Mouse (Mus musculus): ENCODE measurements around the gene Gm28043. TPM values are rescaled to one million over a fixed set of nuclear protein-coding genes. Genes with fewer than 3 reads are reported as not detected.

Gm28043 gene
- total RNA-seq, 2 experiments from 2014 or later = 4.3 TPM

- intact Hi-C loops (cut with DNase I) = no loop called here
Observed at GRCm38 (mm10) chr17:29671021-29671420, 56.3 kb downstream of the Gm28043 start.

GRCm38 (mm10) chr17:29673325-29673724, 58.6 kb downstream of the Gm28043 start:
- no peak for DNase-seq (ENCODE audit: low spot score in 2 of 2)
- intact Hi-C loops (cut with DNase I) = no loop called here

More at GRCm38 (mm10) chr17:29671021-29671420, 56.3 kb downstream of the Gm28043 start:
- DNase-seq (ENCODE audit: low spot score in 2 of 2) = no peak

GRCm38 (mm10) chr17:29678526-29678925, 63.9 kb downstream of the Gm28043 start:
- no peak for DNase-seq (ENCODE audit: low spot score in 2 of 2)
- intact Hi-C loops (cut with DNase I) = no loop called here

GRCm38 (mm10) chr17:29679038-29679767, 64.5 kb downstream of the Gm28043 start:
- intact Hi-C loops (cut with DNase I) = no loop called here
- no peak for DNase-seq (ENCODE audit: low spot score in 2 of 2)

- intact Hi-C loops (cut with DNase I) = no loop called here
Observed at GRCm38 (mm10) chr17:29680174-29680573, 65.5 kb downstream of the Gm28043 start.

GRCm38 (mm10) chr17:29680921-29681320, 66.2 kb downstream of the Gm28043 start:
- DNase-seq (ENCODE audit: low spot score in 2 of 2) = no peak
- intact Hi-C loops (cut with DNase I) = no loop called here

More at GRCm38 (mm10) chr17:29680174-29680573, 65.5 kb downstream of the Gm28043 start:
- DNase-seq (ENCODE audit: low spot score in 2 of 2) = no peak

- DNase-seq (ENCODE audit: low spot score in 2 of 2) = no peak
- intact Hi-C loops (cut with DNase I) = no loop called here
Observed at GRCm38 (mm10) chr17:29681669-29682068, 67.0 kb downstream of the Gm28043 start.

- intact Hi-C loops (cut with DNase I) = no loop called here
Observed at GRCm38 (mm10) chr17:29682261-29682660, 67.6 kb downstream of the Gm28043 start.

GRCm38 (mm10) chr17:29683127-29683526, 68.5 kb downstream of the Gm28043 start:
- intact Hi-C loops (cut with DNase I) = no loop called here

More at GRCm38 (mm10) chr17:29682261-29682660, 67.6 kb downstream of the Gm28043 start:
- DNase-seq (ENCODE audit: low spot score in 2 of 2) = no peak

GRCm38 (mm10) chr17:29684275-29684674, 69.6 kb downstream of the Gm28043 start:
- intact Hi-C loops (cut with DNase I) = no loop called here
- DNase-seq (ENCODE audit: low spot score in 2 of 2) = no peak

More at GRCm38 (mm10) chr17:29683127-29683526, 68.5 kb downstream of the Gm28043 start:
- DNase-seq (ENCODE audit: low spot score in 2 of 2) = no peak

- no peak for DNase-seq (ENCODE audit: low spot score in 2 of 2)
- intact Hi-C loops (cut with DNase I) = no loop called here
Observed at GRCm38 (mm10) chr17:29686771-29687170, 72.1 kb downstream of the Gm28043 start.

- intact Hi-C loops (cut with DNase I) = no loop called here
- DNase-seq (ENCODE audit: low spot score in 2 of 2) = no peak
Observed at GRCm38 (mm10) chr17:29687373-29687772, 72.7 kb downstream of the Gm28043 start.

GRCm38 (mm10) chr17:29688610-29689009, 73.9 kb downstream of the Gm28043 start:
- intact Hi-C loops (cut with DNase I) = no loop called here
- no peak for DNase-seq (ENCODE audit: low spot score in 2 of 2)

- no peak for DNase-seq (ENCODE audit: low spot score in 2 of 2)
- intact Hi-C loops (cut with DNase I) = no loop called here
Observed at GRCm38 (mm10) chr17:29690257-29690656, 75.6 kb downstream of the Gm28043 start.

- DNase-seq (ENCODE audit: low spot score in 2 of 2) = no peak
- intact Hi-C loops (cut with DNase I) = no loop called here
Observed at GRCm38 (mm10) chr17:29692827-29693226, 78.2 kb downstream of the Gm28043 start.

- DNase-seq (ENCODE audit: low spot score in 2 of 2) = no peak
- intact Hi-C loops (cut with DNase I) = no loop called here
Observed at GRCm38 (mm10) chr17:29693571-29693970, 78.9 kb downstream of the Gm28043 start.

- intact Hi-C loops (cut with DNase I) = no loop called here
- no peak for DNase-seq (ENCODE audit: low spot score in 2 of 2)
Observed at GRCm38 (mm10) chr17:29694516-29694915, 79.8 kb downstream of the Gm28043 start.

GRCm38 (mm10) chr17:29696940-29697339, 82.3 kb downstream of the Gm28043 start:
- intact Hi-C loops (cut with DNase I) = no loop called here
- no peak for DNase-seq (ENCODE audit: low spot score in 2 of 2)

GRCm38 (mm10) chr17:29698421-29698820, 83.7 kb downstream of the Gm28043 start:
- intact Hi-C loops (cut with DNase I) = no loop called here
- no peak for DNase-seq (ENCODE audit: low spot score in 2 of 2)

GRCm38 (mm10) chr17:29700573-29700972, 85.9 kb downstream of the Gm28043 start:
- DNase-seq (ENCODE audit: low spot score in 2 of 2) = no peak
- intact Hi-C loops (cut with DNase I) = no loop called here

GRCm38 (mm10) chr17:29702938-29703710, 88.4 kb downstream of the Gm28043 start:
- intact Hi-C loops (cut with DNase I) = no loop called here
- no peak for DNase-seq (ENCODE audit: low spot score in 2 of 2)
